Mouse (Mus musculus) ovary, postnatal 36 days (tissue): ENCODE measurements around the gene Bbip1.
"Not testable (repeated sequence)": the region's sequence is repeated elsewhere in the genome, so short reads cannot be mapped to it uniquely, and the experiment has no call there.

Experiments
- DNase-seq: peaks from one replicate; pipeline ENCODE4 v3.0.0; 2022; ENCODE audit warnings: low spot score, mixed read lengths

The Bbip1 gene

DNA sequence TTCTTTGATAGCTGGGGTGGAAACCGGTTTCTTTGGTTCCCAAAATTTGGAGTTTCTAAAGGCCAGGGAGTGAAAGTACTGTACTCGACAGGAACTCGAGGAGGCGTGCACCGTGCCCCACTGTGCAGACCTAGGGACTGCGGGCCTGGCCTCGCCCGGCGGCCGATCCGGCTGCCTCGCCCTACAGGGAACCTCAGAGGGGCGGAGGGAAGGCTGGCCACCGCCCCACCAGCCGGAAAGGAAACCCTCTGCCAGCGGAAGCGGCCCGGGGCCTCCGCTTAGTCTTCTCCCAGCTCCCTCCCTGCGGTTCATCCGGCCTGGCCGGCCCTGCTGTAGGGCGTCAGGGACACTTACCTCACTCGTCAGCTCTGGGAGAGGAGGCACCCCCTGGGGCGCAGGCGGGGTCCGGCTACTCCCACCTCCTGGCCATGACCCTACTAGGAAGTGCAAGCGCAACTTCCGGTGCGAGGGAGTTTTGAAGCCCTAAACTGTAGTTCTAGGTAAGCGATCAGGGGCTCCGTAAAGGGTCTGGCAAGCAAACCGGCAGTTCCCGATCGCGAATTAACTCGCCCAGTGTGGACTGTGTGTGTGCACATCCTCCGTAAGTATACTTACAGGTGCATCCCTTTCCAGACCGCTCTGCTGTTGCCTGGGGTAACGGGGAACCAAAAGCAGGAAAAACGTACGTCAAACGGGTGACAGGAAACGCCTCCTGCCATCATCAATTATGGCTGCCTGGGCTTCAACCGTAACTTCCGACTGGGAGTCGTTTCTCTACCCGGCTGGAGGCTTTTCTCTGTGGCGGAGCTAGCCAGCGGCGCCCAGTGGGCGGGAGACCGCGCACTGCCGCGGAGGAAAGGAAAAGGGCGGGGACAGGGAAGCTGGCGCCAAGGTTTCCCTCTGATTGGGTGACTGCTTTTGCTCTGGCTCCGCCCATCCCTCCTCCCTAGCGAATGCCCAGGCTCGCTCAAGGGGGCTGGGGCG lies at the start of gene Bbip1, which contains the start of gene Shoc2:
Gene Bbip1 (minus strand): TSS at position 826 of the 984 bp plus-strand sequence.
Gene Shoc2 (plus strand): TSS at position 505 of the 984 bp plus-strand sequence.
- peak; percentile 99 for DNase-seq

- DNase-seq, result no peak
Observed at GRCm38 (mm10) chr19:53993860-53994259, 49.4 kb upstream of the Bbip1 start.

DNA sequence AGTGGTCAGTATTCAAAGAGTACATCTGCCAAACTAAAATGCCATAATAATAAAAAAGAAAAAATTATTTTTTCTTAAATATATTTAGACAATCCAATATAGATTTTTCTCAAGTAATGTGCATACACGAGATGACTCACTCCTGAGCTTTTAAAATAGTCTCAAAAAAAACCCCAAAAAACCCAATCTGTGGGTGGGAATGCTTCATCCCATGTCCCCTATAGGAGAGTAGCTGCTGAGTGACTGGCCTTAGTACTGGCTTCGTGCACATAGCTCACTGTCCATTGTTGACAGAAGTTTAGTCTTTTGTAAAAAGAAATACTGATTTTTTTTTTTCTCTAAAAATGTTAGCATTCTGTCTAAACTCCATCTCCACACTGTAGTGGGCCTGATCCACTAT lies 46.1 kb upstream of the Bbip1 start:
- no peak for DNase-seq

GRCm38 (mm10) chr19:53984628-53985027 lies 40.2 kb upstream of the Bbip1 start:
- no peak for DNase-seq

GRCm38 (mm10) chr19:53983336-53983735 lies 38.9 kb upstream of the Bbip1 start:
- DNase-seq, result peak; percentile 12

GRCm38 (mm10) chr19:53982041-53982440 lies 37.6 kb upstream of the Bbip1 start:
- no peak for DNase-seq

GRCm38 (mm10) chr19:53973656-53974055 lies 29.2 kb upstream of the Bbip1 start:
- DNase-seq, result no peak

DNA sequence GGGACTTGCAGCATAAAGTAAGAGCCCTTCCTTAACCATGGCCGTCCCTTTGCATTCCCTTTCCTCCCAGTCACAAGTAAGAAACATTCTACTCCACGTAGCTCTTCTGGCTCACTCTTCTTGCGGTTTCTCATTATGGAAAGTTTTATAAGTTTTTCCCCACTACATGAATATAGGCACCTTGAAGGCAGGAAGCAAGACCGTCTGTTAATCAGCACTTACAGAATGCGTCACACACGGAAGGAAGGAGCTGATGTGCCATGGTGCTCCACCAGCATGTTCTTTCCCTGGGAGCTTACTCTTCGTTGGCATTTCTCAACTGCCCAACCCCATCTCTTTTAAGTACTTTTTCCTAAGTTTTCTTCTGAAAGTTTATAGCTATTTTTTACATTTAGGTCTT lies 27.5 kb upstream of the Bbip1 start:
- no peak for DNase-seq

- no peak for DNase-seq
Observed at GRCm38 (mm10) chr19:53969226-53969625, 24.8 kb upstream of the Bbip1 start.

DNA sequence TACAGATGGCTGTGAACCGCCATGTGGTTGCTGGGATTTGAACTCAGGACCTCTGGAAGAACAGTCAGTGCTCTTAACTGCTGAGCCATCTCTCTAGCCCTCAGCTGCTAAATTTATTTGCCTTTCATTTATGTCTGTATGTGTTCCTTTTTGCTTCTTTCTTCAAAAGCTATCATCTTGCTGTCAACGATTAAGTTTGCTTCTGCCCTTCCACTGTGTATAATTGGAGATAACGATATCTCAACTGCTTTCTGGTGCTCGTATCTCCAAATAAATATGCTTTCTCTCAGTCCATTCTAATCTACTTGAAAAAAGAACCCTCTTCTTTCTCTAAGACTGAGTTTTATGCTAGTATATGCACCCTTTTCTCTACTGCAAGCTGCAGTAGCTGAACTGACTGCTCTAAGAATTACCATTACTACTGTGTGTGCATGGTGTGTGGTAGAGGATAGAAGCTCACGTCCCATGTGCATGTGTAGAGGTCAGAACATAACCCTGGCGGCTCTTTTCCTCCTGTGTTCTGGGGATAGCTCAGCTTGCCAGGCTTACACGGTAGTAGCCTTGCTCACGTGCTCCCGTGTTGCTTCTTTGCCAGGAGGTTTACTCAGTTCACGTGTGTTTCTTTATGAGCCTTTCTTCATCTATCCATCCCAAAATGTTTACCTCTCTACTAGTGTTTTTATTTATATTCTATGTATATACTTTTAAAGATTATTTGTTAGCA lies 20.6 kb upstream of the Bbip1 start:
- DNase-seq, result no peak

DNA sequence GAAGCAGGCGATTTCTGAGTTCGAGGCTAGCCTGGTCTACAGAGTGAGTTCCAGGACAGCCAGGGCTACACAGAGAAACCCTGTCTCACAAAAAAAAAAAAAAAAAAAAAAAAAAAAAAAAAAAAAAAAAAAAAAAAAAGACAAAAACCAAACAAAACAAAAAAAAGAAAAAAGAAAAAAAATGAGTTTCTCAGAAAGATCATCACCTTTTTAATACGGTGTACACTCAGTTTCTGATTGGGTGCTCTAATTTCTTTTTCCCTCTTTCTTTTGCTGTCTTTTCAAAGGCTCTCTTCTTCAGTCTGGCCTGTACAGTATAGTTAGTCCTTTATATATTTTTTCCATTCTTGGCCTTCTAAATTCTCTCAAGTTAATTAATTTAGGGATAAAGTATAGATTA lies 19.9 kb upstream of the Bbip1 start:
- not testable (repeated sequence) for DNase-seq

DNA sequence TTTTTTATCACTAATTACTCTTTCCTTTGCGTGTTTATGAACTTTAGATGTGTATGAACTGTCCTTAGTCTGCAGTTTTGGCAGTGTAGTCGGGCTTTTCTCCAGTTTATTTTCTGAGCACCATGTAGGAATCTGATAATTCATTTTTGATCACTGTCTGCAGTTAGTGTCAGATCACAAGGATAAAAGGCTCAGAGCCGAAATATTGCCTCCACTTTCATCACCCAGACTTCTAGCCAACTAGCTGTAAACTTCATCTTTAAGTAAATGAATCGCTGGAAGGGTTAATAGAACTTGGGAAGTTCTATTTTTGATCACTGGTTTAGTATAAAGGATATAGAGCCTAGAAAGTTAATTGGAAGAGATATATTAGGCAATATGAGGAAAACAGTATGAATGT lies 18.1 kb upstream of the Bbip1 start:
- no peak for DNase-seq

GRCm38 (mm10) chr19:53957513-53957912 lies 13.1 kb upstream of the Bbip1 start:
- no peak for DNase-seq

- peak; percentile 48 for DNase-seq
Observed at GRCm38 (mm10) chr19:53945171-53946042, 980 bp upstream of the Bbip1 start.

DNA sequence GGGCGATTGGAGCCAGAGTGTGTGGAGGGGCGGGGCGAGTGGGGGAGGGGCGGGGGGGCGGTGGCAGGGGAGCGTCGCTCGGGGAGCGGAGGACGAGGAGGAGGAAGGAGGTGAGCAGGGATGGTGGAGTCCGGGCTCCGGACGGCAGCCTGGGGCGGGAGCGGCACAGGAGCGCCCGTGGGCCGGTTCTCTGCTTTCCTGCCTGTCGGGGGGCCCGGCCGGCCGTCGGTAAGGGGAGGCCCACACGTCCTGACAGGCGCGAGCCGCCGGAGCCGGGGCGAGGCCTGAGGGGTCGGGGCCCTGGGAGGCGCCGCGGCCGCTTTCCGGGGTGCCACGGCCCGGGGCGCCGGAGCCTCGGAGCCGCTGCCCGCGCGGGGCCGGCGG lies 351 bp upstream of the Bbip1 start:
- DNase-seq, result no peak

- DNase-seq, result no peak
Observed at GRCm38 (mm10) chr19:53942342-53942741, 2.1 kb downstream of the Bbip1 start.

GRCm38 (mm10) chr19:53941139-53941538 lies 3.3 kb downstream of the Bbip1 start:
- DNase-seq, result no peak

- no peak for DNase-seq
Observed at GRCm38 (mm10) chr19:53939467-53939866, 5.0 kb downstream of the Bbip1 start.

DNA sequence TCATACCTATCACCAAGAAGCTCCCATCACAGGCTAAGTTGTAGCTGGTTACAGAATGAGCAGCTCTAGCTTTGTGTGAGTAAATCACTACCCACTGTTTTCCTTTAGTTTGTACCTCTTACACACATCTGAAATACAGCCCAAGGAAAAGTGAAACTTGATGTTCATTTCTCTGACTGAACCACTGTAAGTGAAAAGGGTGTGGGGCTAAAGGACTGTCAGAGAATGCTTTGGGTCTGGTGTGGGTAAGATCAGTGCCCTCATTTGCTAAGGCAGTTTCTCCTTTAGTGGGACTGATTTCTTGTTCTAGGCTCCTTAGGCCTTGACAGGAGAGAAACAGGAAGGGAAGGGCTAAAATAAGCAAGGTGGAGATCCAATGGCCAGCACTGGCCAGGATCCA lies 10.4 kb downstream of the Bbip1 start:
- DNase-seq, result no peak

GRCm38 (mm10) chr19:53933050-53933449 lies 11.4 kb downstream of the Bbip1 start:
- DNase-seq, result no peak

DNA sequence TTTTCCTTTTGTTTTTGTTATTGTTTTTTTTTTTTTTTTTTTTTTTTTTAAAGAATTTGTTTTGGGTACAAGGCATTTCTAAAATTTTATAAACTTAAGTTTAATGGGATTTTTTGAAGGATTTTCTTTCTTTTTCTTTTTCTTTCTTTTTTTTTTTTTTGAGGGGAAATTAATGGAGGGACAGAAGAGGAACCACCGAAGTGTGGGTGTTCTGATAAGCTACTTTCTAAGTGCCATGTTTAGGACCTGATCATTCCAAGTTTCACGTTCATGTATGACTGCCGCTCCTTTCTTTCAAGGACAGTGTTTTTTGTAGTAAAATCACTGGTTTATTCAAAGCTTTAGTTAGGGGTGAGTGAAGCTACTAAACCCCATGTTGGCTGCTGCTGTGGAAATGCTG lies 15.2 kb downstream of the Bbip1 start:
- DNase-seq, result no peak

GRCm38 (mm10) chr19:53926705-53927104 lies 17.7 kb downstream of the Bbip1 start:
- DNase-seq, result no peak
